Mouse (Mus musculus): Measurements from ENCODE around the gene Tbcd.

- TF ChIP-seq CTCF (IDR thresholded peaks at IDR 0.05; ENCODE audit: control insufficient read depth, insufficient read depth, insufficient replicate concordance, low read depth, low read length) (no peak), POLR2A (IDR thresholded peaks at IDR 0.05; ENCODE audit: control insufficient read depth, low read depth, low read length) (no peak)
Observed at GRCm38 (mm10) chr11:121467408-121467807, 15.7 kb downstream of the Tbcd start.

All from testis, adult 2 months (tissue).